Mouse (Mus musculus) midbrain, embryonic 14.5 days (tissue): ENCODE measurements around the gene Dnttip2. TPM values are rescaled to one million over a fixed set of nuclear protein-coding genes. Genes with fewer than 3 reads are reported as not detected.
A peak's percentile ranks its signal among the peaks of the same experiment; 100 is the strongest.
"Not testable (repeated sequence)": the region's sequence is repeated elsewhere in the genome, so short reads cannot be mapped to it uniquely, and the experiment has no call there.

Experiments used
- ATAC-seq: fragments of 200-750 bp; cut with Nextera tagmentation; 2 replicates; pipeline ENCODE4 v1.8.0; 2017; ENCODE audit warnings: moderate number of reproducible peaks, moderate library complexity; ENCODE audit not compliant: low FRiP score, low TSS enrichment
- DNase-seq: peaks from one replicate; pipeline ENCODE4 v3.0.0-alpha.2; 2015
- H3K27ac ChIP-seq: fragments of 300-500 bp; sonication (generic); replicated peaks from 2 replicates; pipeline ENCODE4 v1.5.1; 2014; ENCODE audit warnings: mild to moderate bottlenecking, low read depth, low read length, moderate library complexity
- H3K27me3 ChIP-seq: fragments of 300-500 bp; sonication (generic); 2 replicates; pipeline ENCODE4 v1.6.1; 2014; ENCODE audit warnings: low read length, control low read depth, mixed read lengths; ENCODE audit not compliant: control insufficient read depth, insufficient read depth
- H3K36me3 ChIP-seq: fragments of 300-500 bp; sonication (generic); 2 replicates; pipeline ENCODE4 v1.6.1; 2014; ENCODE audit warnings: low read length, control low read depth; ENCODE audit not compliant: control insufficient read depth, insufficient read depth
- H3K4me1 ChIP-seq: fragments of 300-500 bp; sonication (generic); 2 replicates; pipeline ENCODE4 v1.6.1; 2014; ENCODE audit warnings: mild to moderate bottlenecking, antibody characterized with exemption, low read length, control low read depth; ENCODE audit not compliant: control insufficient read depth, insufficient read depth
- H3K4me2 ChIP-seq: fragments of 300-500 bp; sonication (generic); 2 replicates; pipeline ENCODE4 v1.6.1; 2014; ENCODE audit warnings: mild to moderate bottlenecking, low read length, moderate library complexity
- H3K4me3 ChIP-seq: fragments of 300-500 bp; sonication (generic); replicated peaks from 2 replicates; pipeline ENCODE4 v1.5.1; 2014; ENCODE audit warnings: low read depth, low read length
- H3K9ac ChIP-seq: fragments of 300-500 bp; sonication (generic); replicated peaks from 2 replicates; pipeline ENCODE4 v1.6.1; 2014; ENCODE audit warnings: mild to moderate bottlenecking, low read length, moderate library complexity
- H3K9me3 ChIP-seq: fragments of 300-500 bp; sonication (generic); 2 replicates; pipeline ENCODE4 v1.6.1; 2016; ENCODE audit warnings: low read length, control low read depth, mixed read lengths; ENCODE audit not compliant: control insufficient read depth
- WGBS: fragments of 180-500 bp; shearing (Covaris S2); extraction: QIAGEN DNeasy Blood & Tissue Kit; methylation state at CpG from one replicate; pipeline ENCODE4 v1.1.7; 2014; 5-methylcytosine and 5-hydroxymethylcytosine counted together
- polyA plus RNA-seq: library from polyadenylated mRNA; unstranded; fragments of >200 nt; fragmentation: Nextera tagmentation; extraction: Ambion mirVana; gene quantifications from 2 replicates; pipeline ENCODE4 v1.2.1, GENCODE M21; 2014

Dnttip2 gene
- 48.5 and 57.6 TPM in 2 replicates for polyA plus RNA-seq

GRCm38 (mm10) chr3:122274241-122275024 is at the start of gene Dnttip2:
Gene Dnttip2, plus strand, starts transcription at chr3:122274388.
- H3K4me1 ChIP-seq, result peaks cover 25% of the 10 kb centered on the region
- peak within 1 kb of the TSS; percentile 85 for H3K4me2 ChIP-seq
- WGBS, result under 1% methylated on average over 54 of the region's 57 CpGs
- H3K9ac ChIP-seq, result peak within 1 kb of the TSS; percentile 79
- H3K27ac ChIP-seq, result peak within 1 kb of the TSS; percentile 72
- no peaks in the 10 kb centered on the region for H3K27me3 ChIP-seq
- peak within 1 kb of the TSS; percentile 91 for H3K4me3 ChIP-seq
- DNase-seq (peak; percentile 98), ATAC-seq (peak; percentile 95)
- H3K9me3 ChIP-seq, result no peaks in the 10 kb centered on the region
- H3K36me3 ChIP-seq, result peaks cover 34% of the 10 kb centered on the region

- not testable (repeated sequence) for H3K9me3 ChIP-seq, H3K36me3 ChIP-seq, ATAC-seq, H3K4me1 ChIP-seq, H3K27ac ChIP-seq, DNase-seq, H3K9ac ChIP-seq, H3K27me3 ChIP-seq, H3K4me3 ChIP-seq, H3K4me2 ChIP-seq
- WGBS, result 85% methylated on average over 6 of the region's 6 CpGs
Measured at GRCm38 (mm10) chr3:122226972-122227371, 47.2 kb upstream of the Dnttip2 start.

DNA sequence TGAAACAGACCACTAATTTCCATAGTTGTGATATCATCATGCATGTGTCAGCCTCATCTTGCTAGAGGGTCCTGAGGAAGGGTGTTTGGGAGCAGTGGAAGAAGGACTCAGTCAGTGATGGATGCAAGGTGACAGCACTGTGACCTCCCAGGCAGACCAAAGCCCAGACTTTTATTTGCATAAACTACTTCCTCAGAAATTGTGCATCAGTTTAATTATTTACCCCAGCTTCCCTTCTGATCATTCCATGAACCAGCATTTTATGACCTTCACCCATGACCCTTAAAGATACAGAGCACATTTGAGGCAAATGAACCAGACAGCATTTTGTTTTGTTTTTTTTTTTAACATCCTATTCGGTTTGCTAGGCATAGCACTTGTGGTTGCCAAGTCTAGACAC is 38.4 kb upstream of the Dnttip2 start:
- DNase-seq (no peak), ATAC-seq (no peak)
- no peaks in the 10 kb centered on the region for H3K9me3 ChIP-seq
- H3K36me3 ChIP-seq, result no peaks in the 10 kb centered on the region
- H3K4me2 ChIP-seq, result no peak overlapping the region
- no peak overlapping the region for H3K9ac ChIP-seq
- no peak overlapping the region for H3K27ac ChIP-seq
- H3K27me3 ChIP-seq, result no peaks in the 10 kb centered on the region
- H3K4me3 ChIP-seq, result no peak overlapping the region
- 71% methylated on average over 1 of the region's 1 CpGs for whole genome bisulfite sequencing
- H3K4me1 ChIP-seq, result no peaks in the 10 kb centered on the region

DNA sequence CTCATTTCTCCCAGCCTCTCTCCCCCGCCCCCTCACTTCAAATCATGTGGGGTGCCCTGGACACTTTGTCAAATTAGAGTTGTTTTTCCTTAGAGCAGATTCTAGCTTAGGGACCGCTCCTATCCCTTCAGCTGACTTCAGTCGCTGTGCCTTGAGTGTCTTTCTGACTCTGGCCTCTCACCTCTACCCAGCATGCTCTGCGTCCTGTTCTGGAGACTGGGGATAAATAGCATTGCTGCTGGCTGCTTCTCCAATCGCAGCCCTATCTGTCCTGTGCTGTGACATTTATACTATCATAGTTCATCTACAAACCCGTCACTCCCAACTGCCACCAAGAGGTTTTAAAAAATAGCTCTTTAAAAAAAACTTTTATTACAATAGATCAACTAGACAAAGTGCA is 31.3 kb upstream of the Dnttip2 start:
- H3K27me3 ChIP-seq, result no peaks in the 10 kb centered on the region
- no peaks in the 10 kb centered on the region for H3K36me3 ChIP-seq
- 54% methylated on average over 6 of the region's 6 CpGs for WGBS
- H3K4me1 ChIP-seq, result peaks cover 16% of the 10 kb centered on the region
- H3K9ac ChIP-seq, result no peak overlapping the region
- ATAC-seq, result no peak
- no peak overlapping the region for H3K4me3 ChIP-seq
- no peak overlapping the region for H3K27ac ChIP-seq
- no peaks in the 10 kb centered on the region for H3K9me3 ChIP-seq
- no peak overlapping the region for H3K4me2 ChIP-seq
- no peak for DNase-seq

DNA sequence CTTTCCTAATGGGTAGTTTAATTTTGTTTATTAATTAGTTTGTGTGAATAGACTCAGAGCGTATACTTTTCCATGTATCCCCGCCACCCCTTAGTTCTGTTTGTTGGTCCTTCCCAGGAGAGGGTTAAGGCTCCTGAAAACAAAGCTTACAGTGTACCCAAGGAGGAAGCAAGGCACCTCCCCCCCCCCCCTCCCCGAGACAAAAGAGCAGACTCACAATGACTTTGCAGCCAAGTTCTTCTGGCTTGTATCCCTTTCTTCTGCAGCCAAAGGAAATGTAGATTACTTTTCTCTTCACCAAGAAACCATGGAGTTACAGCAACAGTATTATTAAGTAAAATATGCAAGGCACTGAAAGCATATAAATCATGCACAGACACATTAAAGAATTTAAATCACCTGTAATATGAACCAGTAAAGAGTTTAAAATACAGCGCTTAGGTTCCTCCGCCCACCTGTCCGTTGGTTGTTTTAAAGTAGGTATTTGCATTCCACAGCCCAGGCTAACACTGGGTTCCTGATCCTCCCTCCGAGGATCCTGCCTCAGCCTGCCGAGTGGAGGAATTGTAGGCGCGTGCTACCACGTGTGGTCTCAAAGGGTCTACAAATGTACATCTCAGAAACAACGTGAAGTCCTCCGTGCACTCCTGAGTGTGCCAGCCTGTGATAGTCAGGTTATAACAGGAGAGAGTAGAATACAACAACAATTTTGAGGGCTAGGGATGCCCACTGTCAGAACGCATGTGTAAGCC is 30.6 kb upstream of the Dnttip2 start:
- Histone ChIP-seq H3K4me1 (peaks cover 16% of the 10 kb centered on the region), H3K27me3 (no peaks in the 10 kb centered on the region), H3K27ac (no peak overlapping the region), H3K4me3 (no peak overlapping the region), H3K36me3 (no peaks in the 10 kb centered on the region), H3K9ac (no peak overlapping the region), H3K4me2 (no peak overlapping the region), H3K9me3 (no peaks in the 10 kb centered on the region)
- peak; percentile 11 for DNase-seq
- WGBS, result 52% methylated on average over 14 of the region's 14 CpGs
- ATAC-seq, result no peak

DNA sequence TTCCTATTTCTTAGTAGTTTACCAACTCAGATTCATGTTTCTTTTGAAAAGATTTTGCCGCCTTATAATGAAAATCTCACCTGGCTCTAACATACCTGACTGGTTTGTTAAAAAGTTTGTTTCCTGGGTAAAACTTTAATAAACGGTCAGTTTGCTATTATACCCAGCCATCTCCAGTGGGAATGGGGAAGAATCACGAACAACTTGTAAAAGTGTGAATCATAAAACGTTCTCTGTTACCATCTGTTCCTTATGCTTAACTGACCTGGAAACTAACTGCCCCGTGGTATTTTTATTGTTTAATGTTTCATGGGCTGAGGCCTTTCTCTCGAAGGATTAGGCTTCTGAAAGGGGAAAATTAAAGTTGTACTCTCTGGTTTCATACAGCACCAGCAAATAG is 29.4 kb upstream of the Dnttip2 start:
- peak overlapping the region; percentile 90 for H3K4me3 ChIP-seq
- H3K27me3 ChIP-seq, result no peaks in the 10 kb centered on the region
- DNase-seq (no peak), ATAC-seq (no peak)
- H3K9ac ChIP-seq, result peak overlapping the region; percentile 34; the same call in 1 of the 2 replicates
- H3K27ac ChIP-seq, result no peak overlapping the region
- H3K36me3 ChIP-seq, result no peaks in the 10 kb centered on the region
- H3K4me1 ChIP-seq, result peaks cover 16% of the 10 kb centered on the region
- WGBS, result 51% methylated on average over 6 of the region's 6 CpGs
- H3K4me2 ChIP-seq, result peak overlapping the region; percentile 66
- no peaks in the 10 kb centered on the region for H3K9me3 ChIP-seq

GRCm38 (mm10) chr3:122245215-122245877 is 28.8 kb upstream of the Dnttip2 start, which contains the start of gene Gclm:
Gene Gclm, plus strand, starts transcription at chr3:122245557.
- H3K27me3 ChIP-seq, result no peaks in the 10 kb centered on the region

GRCm38 (mm10) chr3:122245878-122246332 is 28.3 kb upstream of the Dnttip2 start:
- Histone ChIP-seq H3K36me3 (no peaks in the 10 kb centered on the region), H3K4me1 (peaks cover 16% of the 10 kb centered on the region), H3K9ac (peak overlapping the region; percentile 86), H3K27me3 (no peaks in the 10 kb centered on the region), H3K27ac (peak overlapping the region; percentile 93), H3K4me3 (peak overlapping the region; percentile 90), H3K4me2 (peak overlapping the region; percentile 66), H3K9me3 (no peaks in the 10 kb centered on the region)
- DNase-seq, result peak; percentile 76
- ATAC-seq, result peak; percentile 70
- under 1% methylated on average over 50 of the region's 50 CpGs for WGBS

More at GRCm38 (mm10) chr3:122245215-122245877, 28.8 kb upstream of the Dnttip2 start, which contains the start of gene Gclm:
- Histone ChIP-seq H3K9me3 (no peaks in the 10 kb centered on the region), H3K9ac (peak within 1 kb of the TSS; percentile 86), H3K36me3 (no peaks in the 10 kb centered on the region), H3K27ac (peak within 1 kb of the TSS; percentile 93), H3K4me3 (peak within 1 kb of the TSS; percentile 90), H3K4me1 (peaks cover 16% of the 10 kb centered on the region), H3K4me2 (peak within 1 kb of the TSS; percentile 66)
- WGBS, result under 1% methylated on average over 77 of the region's 90 CpGs
- peak; percentile 97 for DNase-seq
- ATAC-seq, result peak; percentile 99
